Mouse (Mus musculus): ENCODE data around the gene Grm8. TPM values are rescaled to one million over a fixed set of nuclear protein-coding genes. Genes with fewer than 3 reads are reported as not detected.

Gene Grm8
- polyA plus RNA-seq, 1 experiment from 2014 or later, result not detected

DNA sequence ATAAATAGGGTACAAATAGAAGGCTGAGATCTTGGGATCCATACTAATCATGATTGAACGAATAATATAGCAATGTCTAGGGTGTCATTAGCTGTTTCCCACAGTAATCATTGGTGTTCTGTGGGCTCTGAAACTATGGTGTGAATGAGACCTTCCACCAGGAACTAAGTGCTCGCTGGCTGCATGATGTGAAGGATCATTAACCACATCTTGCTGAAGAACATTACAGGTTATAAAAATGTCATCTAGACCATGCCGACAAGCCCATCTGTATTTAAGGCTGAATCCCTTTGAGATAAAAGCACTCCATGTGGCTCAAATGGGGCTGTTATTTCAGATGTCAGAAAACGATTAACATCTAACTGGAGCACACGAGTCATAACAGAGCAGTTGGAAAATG, 674.0 kb downstream of the Grm8 start:
- 64% methylated on average over 5 of the region's 5 CpGs for WGBS

DNA sequence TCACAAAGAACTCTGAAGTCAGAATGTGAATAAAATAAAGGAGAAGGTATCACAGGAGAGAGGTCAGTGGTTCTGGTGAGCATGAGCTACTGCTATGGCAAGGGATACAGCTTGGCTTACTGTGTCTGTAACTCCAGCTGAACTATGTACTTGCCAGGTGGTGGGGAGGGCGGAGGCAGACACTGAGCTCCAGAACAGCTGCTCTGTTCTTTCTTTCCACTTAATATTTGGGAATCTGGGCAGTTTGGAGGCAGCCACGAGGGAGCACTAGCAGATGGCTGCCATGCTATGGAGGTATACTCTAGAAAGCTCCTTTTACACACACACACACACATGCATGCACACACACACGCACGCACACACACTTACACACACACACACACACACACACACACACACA, 726.5 kb downstream of the Grm8 start:
- H3K36me3 ChIP-seq, result no peaks in the 10 kb centered on the region
- ATAC-seq (ENCODE audit: borderline replicate concordance, extremely low read depth, low FRiP score, low TSS enrichment), result no peak
- no peak overlapping the region for H3K9ac ChIP-seq

More for the DNA sequence above, 674.0 kb downstream of the Grm8 start:
- no peak overlapping the region for H3K27ac ChIP-seq
- no peak for ATAC-seq (ENCODE audit: borderline replicate concordance, extremely low read depth, low FRiP score, low TSS enrichment)
- no peaks in the 10 kb centered on the region for H3K36me3 ChIP-seq
- no peaks in the 10 kb centered on the region for H3K4me1 ChIP-seq
- no peaks in the 10 kb centered on the region for H3K9me3 ChIP-seq
- H3K4me2 ChIP-seq, result no peak overlapping the region
- no peaks in the 10 kb centered on the region for H3K27me3 ChIP-seq
- H3K4me3 ChIP-seq, result no peak overlapping the region
- no peak overlapping the region for H3K9ac ChIP-seq

DNA sequence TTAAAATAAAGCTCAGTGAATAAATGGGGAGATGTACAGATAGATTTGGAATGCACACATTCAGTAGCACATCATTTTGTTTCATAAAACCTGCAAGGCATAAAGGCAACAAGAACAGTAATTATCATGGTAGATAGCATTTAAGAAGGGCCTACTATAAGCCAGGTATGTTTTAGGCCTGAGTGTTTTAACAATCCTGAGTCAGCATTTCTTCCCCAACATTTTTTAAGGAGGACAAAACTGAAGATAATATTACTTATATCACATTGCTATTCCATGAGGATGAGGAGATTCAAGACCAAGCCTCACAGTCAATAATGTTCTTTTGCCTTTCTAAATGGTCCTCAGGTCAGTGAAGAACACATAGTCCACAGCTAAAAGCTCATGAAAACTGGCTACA, 762.6 kb downstream of the Grm8 start:
- Histone ChIP-seq H3K4me3 (no peak overlapping the region), H3K9me3 (no peaks in the 10 kb centered on the region), H3K4me2 (no peak overlapping the region), H3K27me3 (no peaks in the 10 kb centered on the region), H3K4me1 (no peaks in the 10 kb centered on the region), H3K9ac (no peak overlapping the region), H3K27ac (no peak overlapping the region), H3K36me3 (no peaks in the 10 kb centered on the region)
- ATAC-seq (ENCODE audit: borderline replicate concordance, extremely low read depth, low FRiP score, low TSS enrichment), result no peak

More for the DNA sequence above, 726.5 kb downstream of the Grm8 start:
- H3K4me2 ChIP-seq, result no peak overlapping the region
- H3K9me3 ChIP-seq, result no peaks in the 10 kb centered on the region
- WGBS, result 67% methylated on average over 4 of the region's 4 CpGs
- no peaks in the 10 kb centered on the region for H3K27me3 ChIP-seq
- H3K27ac ChIP-seq, result no peak overlapping the region
- H3K4me1 ChIP-seq, result no peaks in the 10 kb centered on the region
- H3K4me3 ChIP-seq, result no peak overlapping the region

DNA sequence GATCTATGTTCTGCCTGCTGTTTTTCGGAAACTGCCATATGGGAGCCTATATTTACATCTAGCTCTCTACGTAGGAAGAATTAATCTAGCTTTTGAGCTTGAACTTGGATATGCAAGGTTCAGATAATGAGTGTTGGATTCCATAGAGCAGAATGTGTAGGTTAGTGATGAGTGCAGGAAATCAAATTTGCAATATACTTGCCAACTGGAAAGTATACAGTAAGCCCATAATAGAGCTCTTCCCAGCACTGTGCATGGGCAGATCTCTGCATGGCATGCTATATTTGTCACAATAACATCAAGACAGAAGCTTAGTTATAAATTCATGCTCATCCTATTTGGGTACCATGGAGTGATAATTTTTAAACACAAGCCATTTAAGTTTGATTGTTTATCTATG, 763.9 kb downstream of the Grm8 start:
- no peak overlapping the region for H3K27ac ChIP-seq
- no peaks in the 10 kb centered on the region for H3K4me1 ChIP-seq
- H3K9ac ChIP-seq, result no peak overlapping the region
- H3K9me3 ChIP-seq, result no peaks in the 10 kb centered on the region
- H3K27me3 ChIP-seq, result no peaks in the 10 kb centered on the region
- 58% methylated on average over 2 of the region's 2 CpGs for WGBS
- H3K4me3 ChIP-seq, result no peak overlapping the region
- no peak for ATAC-seq (ENCODE audit: borderline replicate concordance, extremely low read depth, low FRiP score, low TSS enrichment)
- H3K36me3 ChIP-seq, result no peaks in the 10 kb centered on the region
- no peak overlapping the region for H3K4me2 ChIP-seq

DNA sequence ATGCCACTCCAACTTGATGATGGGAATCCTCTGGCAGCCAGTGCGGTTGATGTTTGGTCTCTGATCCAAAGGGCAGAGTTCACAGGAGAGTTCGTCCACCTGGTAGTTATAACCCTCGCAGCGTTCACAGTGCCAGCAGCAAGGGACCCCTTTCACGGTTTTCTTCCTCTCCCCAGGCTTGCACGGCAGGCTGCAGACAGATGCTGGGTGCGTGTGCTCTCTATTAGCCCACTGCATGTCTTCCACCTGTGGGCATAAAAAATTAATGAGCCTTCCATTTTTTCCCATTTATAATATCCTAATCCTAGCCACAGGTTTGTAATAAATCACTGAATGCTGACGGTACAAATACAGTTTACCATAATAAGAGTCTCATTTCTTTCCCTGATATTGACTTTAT, 771.2 kb downstream of the Grm8 start:
- no peak for ATAC-seq (ENCODE audit: borderline replicate concordance, extremely low read depth, low FRiP score, low TSS enrichment)
- Histone ChIP-seq H3K27me3 (no peaks in the 10 kb centered on the region), H3K4me3 (no peak overlapping the region), H3K27ac (no peak overlapping the region), H3K4me1 (no peaks in the 10 kb centered on the region), H3K36me3 (no peaks in the 10 kb centered on the region), H3K4me2 (no peak overlapping the region), H3K9me3 (no peaks in the 10 kb centered on the region), H3K9ac (no peak overlapping the region)
- 74% methylated on average over 8 of the region's 8 CpGs for WGBS

DNA sequence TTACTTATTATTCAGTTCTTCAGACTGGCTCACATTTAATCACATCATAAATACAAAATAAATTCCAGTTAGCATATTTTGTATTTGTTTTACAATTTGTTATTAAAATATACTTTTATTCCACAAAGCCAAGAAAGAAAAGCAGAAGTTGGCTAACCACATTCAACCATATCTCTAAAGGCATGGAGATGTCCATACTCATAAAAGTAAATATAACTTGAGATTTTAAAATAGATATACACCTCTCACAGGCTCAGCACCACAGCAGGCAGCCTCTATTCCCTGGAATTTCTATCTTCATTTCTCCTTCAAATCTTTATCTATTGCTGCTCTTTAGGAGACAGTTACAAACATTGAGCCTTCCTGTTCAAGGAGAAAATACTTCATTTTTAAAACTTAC, 774.5 kb downstream of the Grm8 start:
- Histone ChIP-seq H3K4me2 (no peak overlapping the region), H3K4me3 (no peak overlapping the region), H3K9ac (no peak overlapping the region), H3K27me3 (no peaks in the 10 kb centered on the region), H3K27ac (no peak overlapping the region), H3K4me1 (no peaks in the 10 kb centered on the region), H3K9me3 (no peaks in the 10 kb centered on the region), H3K36me3 (no peaks in the 10 kb centered on the region)
- no peak for ATAC-seq (ENCODE audit: borderline replicate concordance, extremely low read depth, low FRiP score, low TSS enrichment)

DNA sequence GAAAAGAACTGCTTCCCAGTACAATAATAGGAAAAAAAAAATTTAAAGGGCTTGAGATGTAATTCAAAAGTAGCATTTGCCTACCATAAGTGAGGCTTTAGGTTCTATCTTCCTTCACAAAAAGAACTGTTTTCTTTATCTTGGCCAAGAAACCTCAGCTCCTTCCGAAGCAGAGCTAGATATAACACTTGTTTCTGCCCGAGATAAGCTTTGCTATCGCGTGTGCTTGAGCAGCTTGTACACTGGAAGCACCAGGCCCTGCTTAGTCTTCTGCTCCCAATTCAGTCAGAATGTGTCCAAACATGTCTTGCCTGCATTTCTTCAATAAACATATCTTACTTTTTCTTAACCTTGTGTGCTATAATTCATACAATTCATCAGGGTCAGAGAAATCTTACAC, 783.8 kb downstream of the Grm8 start:
- Histone ChIP-seq H3K9ac (no peak overlapping the region), H3K36me3 (no peaks in the 10 kb centered on the region), H3K4me1 (no peaks in the 10 kb centered on the region), H3K27ac (no peak overlapping the region), H3K4me3 (no peak overlapping the region), H3K9me3 (no peaks in the 10 kb centered on the region), H3K4me2 (no peak overlapping the region), H3K27me3 (no peaks in the 10 kb centered on the region)
- ATAC-seq (ENCODE audit: borderline replicate concordance, extremely low read depth, low FRiP score, low TSS enrichment), result no peak
- 57% methylated on average over 4 of the region's 4 CpGs for WGBS

DNA sequence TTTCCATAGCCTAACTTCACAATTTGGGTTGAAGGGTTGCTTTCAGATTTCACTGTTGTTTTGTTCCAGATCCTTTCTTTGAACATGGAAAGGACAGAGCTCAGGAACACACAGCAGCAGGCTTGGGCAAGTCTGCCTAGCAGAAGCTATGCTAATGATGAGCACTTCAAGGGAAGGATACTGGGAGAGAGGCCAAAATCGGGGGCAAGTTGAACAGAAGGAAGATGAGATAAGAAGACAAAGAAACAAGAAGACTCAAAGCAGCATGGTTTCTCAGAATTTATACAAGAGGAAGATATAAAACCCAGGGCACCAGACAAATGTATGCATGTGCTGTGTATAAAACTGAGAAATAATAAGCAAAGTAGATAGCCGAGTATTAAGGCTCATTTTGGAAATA, 786.7 kb downstream of the Grm8 start:
- no peaks in the 10 kb centered on the region for H3K36me3 ChIP-seq
- no peak overlapping the region for H3K27ac ChIP-seq
- no peak overlapping the region for H3K4me3 ChIP-seq
- H3K4me1 ChIP-seq, result no peaks in the 10 kb centered on the region
- H3K9me3 ChIP-seq, result no peaks in the 10 kb centered on the region
- ATAC-seq (ENCODE audit: borderline replicate concordance, extremely low read depth, low FRiP score, low TSS enrichment), result no peak
- WGBS, result 43% methylated on average over 2 of the region's 2 CpGs
- H3K4me2 ChIP-seq, result no peak overlapping the region
- no peaks in the 10 kb centered on the region for H3K27me3 ChIP-seq
- no peak overlapping the region for H3K9ac ChIP-seq

DNA sequence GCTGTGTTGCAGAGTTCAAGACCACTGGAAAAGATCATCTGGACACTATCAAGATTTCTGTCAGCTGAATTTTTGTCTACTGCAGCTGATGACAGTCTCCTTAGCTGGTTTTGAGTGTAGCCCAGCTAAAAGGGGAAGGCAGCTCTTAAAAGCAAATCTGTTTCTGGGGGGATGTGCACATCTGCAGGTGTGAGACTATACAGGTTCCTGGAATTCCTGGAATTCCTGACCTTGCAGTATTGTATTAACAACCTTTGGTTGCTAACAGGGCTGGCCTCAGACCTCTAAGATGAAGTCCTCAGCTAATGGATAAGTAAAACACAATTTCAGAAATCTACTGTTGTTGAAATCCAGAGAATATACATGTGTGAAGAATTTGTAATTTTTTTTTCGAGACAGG, 788.7 kb downstream of the Grm8 start:
- 52% methylated on average over 1 of the region's 1 CpGs for WGBS
- H3K9me3 ChIP-seq, result no peaks in the 10 kb centered on the region
- H3K36me3 ChIP-seq, result no peaks in the 10 kb centered on the region
- H3K27me3 ChIP-seq, result no peaks in the 10 kb centered on the region
- no peak overlapping the region for H3K9ac ChIP-seq
- no peaks in the 10 kb centered on the region for H3K4me1 ChIP-seq
- no peak overlapping the region for H3K27ac ChIP-seq
- ATAC-seq (ENCODE audit: borderline replicate concordance, extremely low read depth, low FRiP score, low TSS enrichment), result no peak
- H3K4me3 ChIP-seq, result no peak overlapping the region
- H3K4me2 ChIP-seq, result no peak overlapping the region

DNA sequence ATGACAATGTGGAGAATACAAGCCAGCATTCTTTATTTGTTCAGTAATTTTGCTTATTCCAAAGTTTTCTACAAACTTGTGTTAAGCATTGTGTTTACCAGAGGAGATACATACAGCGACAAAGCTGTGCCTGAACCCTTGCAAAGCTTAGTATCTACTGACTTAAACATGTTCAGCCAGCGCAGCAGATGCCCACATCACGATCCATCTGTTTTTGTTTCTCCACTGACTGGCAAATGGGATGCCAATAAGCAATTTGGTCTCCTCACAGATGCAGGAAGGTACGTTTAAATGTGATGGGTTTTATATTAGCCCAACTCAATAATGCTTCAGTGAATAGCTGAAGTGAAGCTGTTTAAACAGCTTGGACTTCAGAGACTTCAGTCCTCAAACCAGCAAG, 794.8 kb downstream of the Grm8 start:
- H3K4me1 ChIP-seq, result no peaks in the 10 kb centered on the region
- H3K27me3 ChIP-seq, result no peaks in the 10 kb centered on the region
- H3K4me3 ChIP-seq, result no peak overlapping the region
- 76% methylated on average over 4 of the region's 4 CpGs for WGBS
- no peak for ATAC-seq (ENCODE audit: borderline replicate concordance, extremely low read depth, low FRiP score, low TSS enrichment)
- no peak overlapping the region for H3K9ac ChIP-seq
- no peaks in the 10 kb centered on the region for H3K9me3 ChIP-seq
- no peak overlapping the region for H3K4me2 ChIP-seq
- H3K27ac ChIP-seq, result no peak overlapping the region
- no peaks in the 10 kb centered on the region for H3K36me3 ChIP-seq

DNA sequence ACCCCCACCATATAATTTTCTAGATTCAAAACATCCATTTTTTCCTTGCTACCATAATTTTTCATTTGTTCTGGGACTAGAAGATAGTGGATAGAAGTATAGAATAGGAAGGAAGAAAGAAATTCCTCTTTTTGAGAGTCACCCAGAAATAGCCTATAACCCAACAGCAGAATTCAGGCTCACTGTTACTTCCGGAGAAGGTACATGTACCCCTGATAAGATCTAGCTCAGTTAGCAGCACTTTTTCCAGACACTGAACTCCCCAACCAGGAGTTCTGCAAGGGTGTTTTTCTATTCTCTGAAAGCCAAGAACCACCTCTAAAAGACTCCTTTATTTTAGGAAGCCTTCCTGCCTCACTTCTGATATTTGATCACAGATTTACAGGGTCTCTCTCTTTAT, 816.4 kb downstream of the Grm8 start:
- H3K4me2 ChIP-seq, result no peak overlapping the region
- no peak overlapping the region for H3K4me3 ChIP-seq
- H3K4me1 ChIP-seq, result no peaks in the 10 kb centered on the region
- H3K9ac ChIP-seq, result no peak overlapping the region
- H3K27me3 ChIP-seq, result no peaks in the 10 kb centered on the region
- ATAC-seq (ENCODE audit: borderline replicate concordance, extremely low read depth, low FRiP score, low TSS enrichment), result no peak
- no peaks in the 10 kb centered on the region for H3K36me3 ChIP-seq
- no peaks in the 10 kb centered on the region for H3K9me3 ChIP-seq
- WGBS, result 68% methylated on average over 1 of the region's 1 CpGs
- H3K27ac ChIP-seq, result no peak overlapping the region

DNA sequence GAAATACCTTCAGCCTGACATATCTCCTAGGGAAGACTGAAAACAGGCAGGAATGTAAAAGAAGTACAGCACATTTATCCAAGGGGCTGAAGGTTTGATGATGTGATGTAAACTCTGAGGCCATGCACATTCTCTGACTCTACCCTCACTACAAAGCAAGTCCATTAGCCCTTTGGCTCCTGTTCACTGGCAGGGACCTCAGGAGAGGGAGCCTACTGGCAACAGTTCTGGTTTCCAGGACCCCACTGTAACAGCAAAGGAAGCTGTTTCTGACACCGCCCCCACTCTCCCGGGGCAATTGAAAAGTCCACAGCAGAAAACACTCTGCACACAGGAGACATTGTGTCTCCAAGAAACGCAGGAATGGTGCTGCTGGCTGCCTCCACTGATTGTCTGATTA, 817.6 kb downstream of the Grm8 start:
- H3K36me3 ChIP-seq, result no peaks in the 10 kb centered on the region
- WGBS, result 42% methylated on average over 3 of the region's 3 CpGs
- ATAC-seq (ENCODE audit: borderline replicate concordance, extremely low read depth, low FRiP score, low TSS enrichment), result no peak
- H3K9me3 ChIP-seq, result no peaks in the 10 kb centered on the region
- no peaks in the 10 kb centered on the region for H3K4me1 ChIP-seq
- H3K9ac ChIP-seq, result no peak overlapping the region
- no peak overlapping the region for H3K4me2 ChIP-seq
- H3K27me3 ChIP-seq, result no peaks in the 10 kb centered on the region
- H3K4me3 ChIP-seq, result no peak overlapping the region
- no peak overlapping the region for H3K27ac ChIP-seq

DNA sequence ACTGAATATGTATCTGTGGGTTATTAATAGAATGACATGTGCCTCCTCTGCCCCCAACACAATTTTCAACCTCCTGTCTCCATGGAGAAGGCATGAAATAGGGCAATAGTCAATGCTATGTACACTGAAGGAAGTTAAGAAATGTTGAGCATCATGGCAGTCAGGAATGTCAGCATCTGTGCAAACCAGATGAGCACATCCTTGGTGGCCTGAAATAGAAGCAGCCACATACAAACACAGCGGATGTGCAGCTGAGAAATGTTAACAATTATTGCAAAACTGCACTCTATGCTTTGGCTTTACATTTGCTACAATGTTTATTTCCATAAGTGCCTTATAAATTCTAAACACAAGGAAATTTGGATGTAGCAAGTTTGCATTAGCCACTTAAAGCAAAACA, 819.0 kb downstream of the Grm8 start:
- Histone ChIP-seq H3K4me2 (no peak overlapping the region), H3K9ac (no peak overlapping the region), H3K4me3 (no peak overlapping the region), H3K9me3 (no peaks in the 10 kb centered on the region), H3K27ac (no peak overlapping the region), H3K36me3 (no peaks in the 10 kb centered on the region), H3K27me3 (no peaks in the 10 kb centered on the region), H3K4me1 (no peaks in the 10 kb centered on the region)
- WGBS, result 57% methylated on average over 1 of the region's 1 CpGs
- ATAC-seq (ENCODE audit: borderline replicate concordance, extremely low read depth, low FRiP score, low TSS enrichment), result no peak
